Mouse (Mus musculus) stomach, embryonic 15.5 days (tissue): ENCODE results near the gene Ap3b1. TPM values are rescaled to one million over a fixed set of nuclear protein-coding genes. Genes with fewer than 3 reads are reported as not detected.

Experiments
- ATAC-seq: fragments of 200-750 bp; cut with Nextera tagmentation; 2 replicates; pipeline ENCODE4 v1.8.0; 2017; ENCODE audit warnings: low read depth, moderate number of reproducible peaks, moderate TSS enrichment; ENCODE audit not compliant: insufficient read depth, low FRiP score
- H3K27ac ChIP-seq: fragments of 300-500 bp; sonication (generic); 2 replicates; pipeline ENCODE4 v1.5.1; 2015; ENCODE audit warnings: mild to moderate bottlenecking, inconsistent platforms
- H3K27me3 ChIP-seq: fragments of 300-500 bp; sonication (generic); replicated peaks from 2 replicates; pipeline ENCODE4 v1.6.1; 2015; ENCODE audit warnings: inconsistent platforms
- H3K36me3 ChIP-seq: fragments of 300-500 bp; sonication (generic); 2 replicates; pipeline ENCODE4 v1.6.1; 2015; ENCODE audit warnings: inconsistent platforms
- H3K4me1 ChIP-seq: fragments of 300-500 bp; sonication (generic); 2 replicates; pipeline ENCODE4 v1.6.1; 2015; ENCODE audit warnings: inconsistent platforms
- H3K4me2 ChIP-seq: fragments of 300-500 bp; sonication (generic); 2 replicates; pipeline ENCODE4 v1.6.1; 2015; ENCODE audit warnings: mild to moderate bottlenecking, inconsistent platforms
- H3K4me3 ChIP-seq: fragments of 300-500 bp; sonication (generic); replicated peaks from 2 replicates; pipeline ENCODE4 v1.5.1; 2015; ENCODE audit warnings: inconsistent platforms
- H3K9ac ChIP-seq: fragments of 300-500 bp; sonication (generic); 2 replicates; pipeline ENCODE4 v1.6.1; 2015; ENCODE audit warnings: inconsistent platforms
- H3K9me3 ChIP-seq: fragments of 300-500 bp; sonication (generic); 2 replicates; pipeline ENCODE4 v1.6.1; 2016; ENCODE audit warnings: inconsistent platforms
- WGBS: fragments of 180-500 bp; shearing (Covaris S2); methylation state at CpG from one replicate; pipeline ENCODE4 v1.1.7; 2015; 5-methylcytosine and 5-hydroxymethylcytosine counted together
- polyA plus RNA-seq: library from polyadenylated mRNA; unstranded; fragments of >200 nt; fragmentation: Nextera tagmentation; extraction: Ambion mirVana; gene quantifications from 2 replicates; pipeline ENCODE4 v1.2.1, GENCODE M21; 2015

Ap3b1 gene
- polyA plus RNA-seq, 1 experiment from 2014 or later = 45.3 TPM

- Histone ChIP-seq H3K27me3 (no peaks in the 10 kb centered on the region), H3K36me3 (peaks cover 4% of the 10 kb centered on the region), H3K4me3 (no peak overlapping the region), H3K27ac (no peak overlapping the region), H3K9me3 (no peaks in the 10 kb centered on the region), H3K9ac (no peak overlapping the region), H3K4me1 (no peaks in the 10 kb centered on the region), H3K4me2 (no peak overlapping the region)
- 81% methylated on average over 11 of the region's 11 CpGs for WGBS
- no peak for ATAC-seq
These were observed 112.4 kb downstream of the Ap3b1 start for GRCm38 (mm10) chr13:94471009-94471672.

GRCm38 (mm10) chr13:94476208-94476607 is 117.4 kb downstream of the Ap3b1 start:
- peaks cover 13% of the 10 kb centered on the region for H3K36me3 ChIP-seq

GRCm38 (mm10) chr13:94480256-94480655 is 121.5 kb downstream of the Ap3b1 start:
- WGBS = 78% methylated on average over 7 of the region's 7 CpGs
- peaks cover 33% of the 10 kb centered on the region for H3K36me3 ChIP-seq
- no peaks in the 10 kb centered on the region for H3K4me1 ChIP-seq
- no peak overlapping the region for H3K4me3 ChIP-seq
- no peak for ATAC-seq
- no peak overlapping the region for H3K9ac ChIP-seq
- no peak overlapping the region for H3K27ac ChIP-seq
- H3K27me3 ChIP-seq = no peaks in the 10 kb centered on the region
- H3K4me2 ChIP-seq = no peak overlapping the region
- no peaks in the 10 kb centered on the region for H3K9me3 ChIP-seq

More at GRCm38 (mm10) chr13:94476208-94476607, 117.4 kb downstream of the Ap3b1 start:
- H3K9ac ChIP-seq = no peak overlapping the region
- no peak overlapping the region for H3K4me3 ChIP-seq
- no peaks in the 10 kb centered on the region for H3K27me3 ChIP-seq
- no peaks in the 10 kb centered on the region for H3K9me3 ChIP-seq
- H3K4me1 ChIP-seq = no peaks in the 10 kb centered on the region
- H3K4me2 ChIP-seq = no peak overlapping the region
- no peak for ATAC-seq
- 90% methylated on average over 3 of the region's 3 CpGs for WGBS
- no peak overlapping the region for H3K27ac ChIP-seq

- Histone ChIP-seq H3K27me3 (no peaks in the 10 kb centered on the region), H3K4me3 (no peak overlapping the region), H3K36me3 (0 out of 2 replicates have a peak, but pooled peaks cover 10% of the 10 kb centered on the region), H3K27ac (no peak overlapping the region), H3K4me1 (no peaks in the 10 kb centered on the region), H3K4me2 (no peak overlapping the region), H3K9ac (no peak overlapping the region), H3K9me3 (no peaks in the 10 kb centered on the region)
- no peak for ATAC-seq
- 84% methylated on average over 3 of the region's 3 CpGs for WGBS
These were observed 131.9 kb downstream of the Ap3b1 start for GRCm38 (mm10) chr13:94490684-94491083.

- no peak for ATAC-seq
- H3K9ac ChIP-seq = no peak overlapping the region
- WGBS = 84% methylated on average over 8 of the region's 8 CpGs
- no peak overlapping the region for H3K4me3 ChIP-seq
- H3K27me3 ChIP-seq = no peaks in the 10 kb centered on the region
- H3K27ac ChIP-seq = no peak overlapping the region
- no peaks in the 10 kb centered on the region for H3K4me1 ChIP-seq
- H3K4me2 ChIP-seq = no peak overlapping the region
- no peaks in the 10 kb centered on the region for H3K9me3 ChIP-seq
- 0 out of 2 replicates have a peak, but pooled peaks cover 10% of the 10 kb centered on the region for H3K36me3 ChIP-seq
These were observed 132.4 kb downstream of the Ap3b1 start for GRCm38 (mm10) chr13:94491159-94491558.

GRCm38 (mm10) chr13:94497521-94497920 is 138.8 kb downstream of the Ap3b1 start:
- 82% methylated on average over 3 of the region's 3 CpGs for WGBS
- no peak overlapping the region for H3K9ac ChIP-seq
- no peak overlapping the region for H3K4me2 ChIP-seq
- no peak overlapping the region for H3K27ac ChIP-seq
- ATAC-seq = no peak
- H3K9me3 ChIP-seq = no peaks in the 10 kb centered on the region
- H3K36me3 ChIP-seq = peaks cover 7% of the 10 kb centered on the region; the same call in 1 of the 2 replicates
- no peak overlapping the region for H3K4me3 ChIP-seq
- no peaks in the 10 kb centered on the region for H3K27me3 ChIP-seq
- no peaks in the 10 kb centered on the region for H3K4me1 ChIP-seq

- WGBS = 78% methylated on average over 3 of the region's 3 CpGs
- Histone ChIP-seq H3K9me3 (no peaks in the 10 kb centered on the region), H3K4me3 (no peak overlapping the region), H3K27ac (no peak overlapping the region), H3K36me3 (no peaks in the 10 kb centered on the region), H3K9ac (no peak overlapping the region), H3K27me3 (no peaks in the 10 kb centered on the region), H3K4me2 (no peak overlapping the region), H3K4me1 (no peaks in the 10 kb centered on the region)
- no peak for ATAC-seq
These were observed 147.7 kb downstream of the Ap3b1 start for GRCm38 (mm10) chr13:94506411-94506810.

- H3K36me3 ChIP-seq = no peaks in the 10 kb centered on the region
- no peaks in the 10 kb centered on the region for H3K9me3 ChIP-seq
- no peaks in the 10 kb centered on the region for H3K27me3 ChIP-seq
- WGBS = 80% methylated on average over 8 of the region's 8 CpGs
- no peak overlapping the region for H3K4me2 ChIP-seq
- no peak overlapping the region for H3K27ac ChIP-seq
- no peaks in the 10 kb centered on the region for H3K4me1 ChIP-seq
- no peak for ATAC-seq
- no peak overlapping the region for H3K4me3 ChIP-seq
- H3K9ac ChIP-seq = no peak overlapping the region
These were observed 149.6 kb downstream of the Ap3b1 start for GRCm38 (mm10) chr13:94508344-94508743.

- ATAC-seq = 0 out of 2 replicates have a peak, but pooled peaks have one; percentile 27
- Histone ChIP-seq H3K4me1 (no peaks in the 10 kb centered on the region), H3K4me2 (no peak overlapping the region), H3K27ac (no peak overlapping the region), H3K9ac (no peak overlapping the region), H3K36me3 (no peaks in the 10 kb centered on the region), H3K4me3 (no peak overlapping the region), H3K27me3 (no peaks in the 10 kb centered on the region), H3K9me3 (no peaks in the 10 kb centered on the region)
- WGBS = 47% methylated on average over 10 of the region's 10 CpGs
These were observed 154.5 kb downstream of the Ap3b1 start for GRCm38 (mm10) chr13:94513157-94513767.

GRCm38 (mm10) chr13:94513898-94514297 is 155.1 kb downstream of the Ap3b1 start:
- no peaks in the 10 kb centered on the region for H3K4me1 ChIP-seq
- H3K27me3 ChIP-seq = no peaks in the 10 kb centered on the region
- H3K4me3 ChIP-seq = no peak overlapping the region
- WGBS = 55% methylated on average over 9 of the region's 9 CpGs
- no peak overlapping the region for H3K27ac ChIP-seq
- no peaks in the 10 kb centered on the region for H3K36me3 ChIP-seq
- peak; percentile 56; the same call in 1 of the 2 replicates for ATAC-seq
- H3K9ac ChIP-seq = no peak overlapping the region
- H3K4me2 ChIP-seq = no peak overlapping the region
- H3K9me3 ChIP-seq = no peaks in the 10 kb centered on the region

- no peaks in the 10 kb centered on the region for H3K4me1 ChIP-seq
- no peak overlapping the region for H3K9ac ChIP-seq
- no peak overlapping the region for H3K4me3 ChIP-seq
- ATAC-seq = no peak
- H3K36me3 ChIP-seq = no peaks in the 10 kb centered on the region; the same call in 1 of the 2 replicates
- no peak overlapping the region for H3K27ac ChIP-seq
- no peaks in the 10 kb centered on the region for H3K27me3 ChIP-seq
- no peak overlapping the region for H3K4me2 ChIP-seq
- H3K9me3 ChIP-seq = no peaks in the 10 kb centered on the region
These were observed 156.2 kb downstream of the Ap3b1 start for GRCm38 (mm10) chr13:94514992-94515391.

- no peak overlapping the region for H3K27ac ChIP-seq
- no peaks in the 10 kb centered on the region for H3K9me3 ChIP-seq
- no peaks in the 10 kb centered on the region for H3K4me1 ChIP-seq
- no peaks in the 10 kb centered on the region; the same call in 1 of the 2 replicates for H3K36me3 ChIP-seq
- 59% methylated on average over 6 of the region's 6 CpGs for WGBS
- ATAC-seq = no peak
- H3K9ac ChIP-seq = no peak overlapping the region
- no peaks in the 10 kb centered on the region for H3K27me3 ChIP-seq
- H3K4me2 ChIP-seq = no peak overlapping the region
- H3K4me3 ChIP-seq = no peak overlapping the region
These were observed 157.8 kb downstream of the Ap3b1 start for GRCm38 (mm10) chr13:94516532-94516931.
